Mouse (Mus musculus) cerebellum, postnatal 4 days (tissue): ENCODE results near the gene Gm5483.
"Not testable (repeated sequence)": the region's sequence is repeated elsewhere in the genome, so short reads cannot be mapped to it uniquely, and the experiment has no call there.

Source experiments
- DNase-seq, 2 experiments: peaks; one replicate each; pipeline ENCODE4 v3.0.0; 2022; ENCODE audit warnings: low spot score in 2 of 2, mixed read lengths in 1 of 2

Gene Gm5483

DNA sequence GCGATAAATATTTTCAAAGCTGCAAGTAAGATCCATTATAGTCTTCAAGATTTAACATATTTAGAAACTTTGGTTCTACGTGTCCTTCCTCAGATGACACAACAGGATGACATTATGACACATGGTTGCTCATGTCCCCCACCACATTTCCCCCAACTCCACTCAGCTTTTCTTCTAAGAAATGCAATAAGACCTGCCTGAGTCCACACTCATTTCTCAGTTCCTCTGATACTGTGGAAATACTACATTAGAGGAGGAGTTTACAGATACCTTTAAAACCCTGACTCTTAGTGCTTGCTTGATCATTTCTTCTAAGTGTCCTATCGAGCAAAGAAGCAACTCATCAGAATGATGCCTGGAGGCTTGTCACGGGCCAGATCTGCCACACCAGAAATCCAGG lies at the start of gene Gm5483:
Gm5483 (plus strand) TSS at position 301 of the 400 bp plus-strand sequence.
- DNase-seq: not testable (repeated sequence)

DNA sequence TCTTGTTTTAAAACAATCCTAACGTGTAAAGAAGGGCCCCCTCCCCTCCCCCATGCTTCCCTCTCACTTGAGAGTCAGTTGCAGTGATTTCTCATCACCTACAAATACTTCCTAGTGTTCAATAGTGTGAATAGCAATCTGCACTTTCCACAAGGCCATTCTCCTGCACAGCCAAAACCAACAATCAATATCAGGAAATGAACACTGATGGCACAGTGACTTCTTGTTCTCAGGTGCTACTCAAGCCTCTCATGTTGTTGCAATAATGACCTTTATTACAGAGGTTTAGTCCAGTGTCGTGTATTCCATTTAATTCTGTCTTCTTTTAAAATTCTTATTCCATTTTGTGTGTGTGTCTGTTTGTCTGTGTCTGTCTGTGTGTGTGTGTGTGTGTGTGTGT lies 45.8 kb upstream of the Gm5483 start:
- DNase-seq: no peak

DNA sequence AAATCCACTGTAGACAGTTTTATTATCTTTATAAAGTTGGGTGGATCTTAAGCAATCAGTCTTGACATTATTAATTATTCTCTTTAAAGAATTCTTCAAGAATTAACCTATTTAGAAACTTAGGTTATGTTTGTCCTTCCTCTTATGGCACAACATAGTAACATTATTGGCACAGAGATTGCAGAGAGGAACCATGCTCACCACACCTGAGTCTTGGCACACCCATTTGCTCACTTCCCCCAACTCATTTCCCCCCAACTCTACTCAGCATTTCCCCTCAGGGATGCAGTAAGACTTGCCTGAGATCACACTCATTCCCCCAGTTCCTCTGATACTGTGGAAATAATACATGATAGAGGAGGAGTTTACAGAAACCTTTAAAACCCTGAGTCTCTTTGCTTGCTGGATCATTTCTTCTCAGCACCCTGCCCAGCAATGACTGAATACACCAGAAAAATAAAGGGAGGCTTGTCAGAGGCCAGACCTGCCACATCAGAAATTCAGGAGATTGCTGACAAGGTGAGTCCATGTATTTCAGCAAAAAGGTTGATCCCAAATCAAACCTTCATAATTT lies 27.5 kb upstream of the Gm5483 start, which contains the start of gene Stfa2l1:
Stfa2l1 (plus strand) TSS at position 410 of the 574 bp plus-strand sequence.
- DNase-seq: no peak

DNA sequence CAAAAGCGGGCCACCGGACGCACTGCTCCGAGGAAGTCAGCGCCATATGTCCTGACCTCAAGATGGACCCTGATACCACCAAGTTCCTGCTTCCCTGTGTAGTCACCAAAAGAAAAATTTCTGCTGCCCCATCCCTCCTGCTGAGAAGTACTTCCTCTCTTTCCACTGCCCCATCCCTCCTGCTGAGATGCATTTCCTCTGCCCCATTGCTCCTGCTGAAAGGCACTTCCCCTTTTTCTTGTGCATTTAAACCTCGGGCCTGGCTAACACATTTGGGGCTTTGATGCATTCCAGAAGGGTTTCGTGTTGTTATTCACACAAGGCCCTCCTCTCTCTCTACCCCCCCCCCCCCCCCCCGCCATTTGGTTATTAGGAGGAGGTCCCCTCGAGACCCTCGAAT lies 16.2 kb upstream of the Gm5483 start:
- DNase-seq: not testable (repeated sequence)

DNA sequence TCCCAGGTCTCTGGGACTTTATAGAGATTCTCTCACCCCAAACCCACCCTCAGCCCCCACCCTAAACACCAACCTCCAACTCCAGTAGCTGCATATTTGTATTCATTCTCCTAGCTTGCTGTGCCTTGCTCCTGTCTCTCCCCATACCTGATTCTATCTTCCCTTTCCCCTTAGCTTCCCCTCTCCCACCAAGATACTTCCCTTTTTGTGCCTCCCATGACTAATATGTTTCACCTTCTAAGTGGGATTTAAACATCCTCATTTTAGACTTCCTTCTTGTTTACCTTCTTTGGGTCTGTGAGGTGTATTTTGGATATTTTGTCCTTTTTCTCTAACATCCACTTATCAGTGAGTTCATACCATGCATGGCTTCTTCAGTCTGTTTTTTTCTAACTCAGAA lies 7.9 kb upstream of the Gm5483 start:
- DNase-seq: no peak

DNA sequence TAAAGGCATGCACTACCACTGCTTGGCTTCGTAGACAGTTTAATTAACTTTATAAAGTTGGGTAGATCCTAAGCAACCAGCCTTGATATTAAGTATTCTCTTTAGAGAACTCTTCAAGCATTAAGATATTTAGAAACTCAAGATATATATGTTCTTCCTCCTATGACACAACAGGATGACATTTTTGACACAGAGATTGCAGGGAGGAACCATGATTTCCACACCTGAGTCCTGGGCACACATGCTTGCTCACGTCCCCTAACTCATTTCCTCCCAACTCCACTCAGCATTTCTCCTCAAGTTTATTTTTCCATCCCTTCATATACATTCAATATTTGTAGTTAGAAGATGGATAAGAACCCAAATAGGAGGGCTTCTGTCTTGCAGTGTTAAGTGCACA lies 4.1 kb upstream of the Gm5483 start:
- no peak for DNase-seq

DNA sequence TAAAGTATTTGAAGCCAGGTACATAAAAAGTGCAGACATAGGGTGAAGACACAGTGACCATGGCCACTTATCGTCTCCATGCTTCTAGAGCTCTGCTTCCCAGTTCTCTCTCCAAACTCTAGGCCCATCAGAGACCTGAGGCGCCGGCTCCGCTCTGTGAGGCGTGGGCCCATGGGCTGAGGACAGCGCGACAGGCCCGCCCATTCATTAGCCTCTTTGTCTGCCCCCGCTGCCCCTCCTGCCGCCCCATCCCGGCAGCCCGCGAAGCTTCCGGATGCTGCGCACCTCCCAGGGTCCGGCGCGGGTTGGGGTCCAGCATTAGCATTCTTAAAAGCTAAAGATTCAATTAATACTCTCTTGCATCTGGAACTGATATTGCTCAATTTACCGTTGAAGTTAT lies 15.2 kb downstream of the Gm5483 start:
- no peak for DNase-seq

DNA sequence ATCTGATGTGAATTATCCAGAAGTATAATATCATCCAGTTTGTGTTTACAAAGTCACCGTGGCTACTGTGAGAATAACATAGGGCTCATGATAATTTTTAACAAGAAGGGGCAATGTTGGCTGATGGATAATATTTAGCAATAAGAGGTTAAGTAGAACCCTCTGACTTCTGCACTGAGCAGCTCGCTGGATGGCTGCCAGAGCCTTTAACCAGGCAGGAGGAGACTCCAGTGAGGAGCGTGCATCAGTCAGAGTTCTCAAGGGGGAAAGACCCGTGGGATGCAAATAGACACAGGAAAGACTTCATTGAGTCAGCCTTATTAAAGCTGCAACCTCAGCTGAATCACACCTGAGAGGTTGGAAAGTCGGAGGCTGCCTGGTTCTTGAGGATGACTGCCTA lies 19.8 kb downstream of the Gm5483 start:
- DNase-seq: no peak

DNA sequence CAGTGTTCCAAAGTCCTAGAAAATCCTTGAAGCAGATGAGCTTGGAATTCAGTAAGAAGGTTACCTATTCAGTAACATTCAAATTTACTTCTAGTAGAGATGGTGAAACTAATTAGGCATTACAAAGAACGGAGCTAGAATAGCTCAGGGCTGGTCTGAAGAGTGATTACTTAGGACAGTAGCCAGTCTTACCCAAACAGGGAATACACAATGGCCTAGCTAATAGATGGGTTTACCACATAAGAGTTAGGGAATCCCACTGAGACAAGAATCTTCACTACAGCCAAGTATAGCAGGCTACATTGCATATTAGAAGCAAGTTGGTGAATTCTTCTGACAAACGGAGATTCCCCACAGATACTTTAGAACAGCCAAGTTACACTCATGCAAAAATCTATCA lies 21.7 kb downstream of the Gm5483 start:
- DNase-seq: not testable (repeated sequence)

DNA sequence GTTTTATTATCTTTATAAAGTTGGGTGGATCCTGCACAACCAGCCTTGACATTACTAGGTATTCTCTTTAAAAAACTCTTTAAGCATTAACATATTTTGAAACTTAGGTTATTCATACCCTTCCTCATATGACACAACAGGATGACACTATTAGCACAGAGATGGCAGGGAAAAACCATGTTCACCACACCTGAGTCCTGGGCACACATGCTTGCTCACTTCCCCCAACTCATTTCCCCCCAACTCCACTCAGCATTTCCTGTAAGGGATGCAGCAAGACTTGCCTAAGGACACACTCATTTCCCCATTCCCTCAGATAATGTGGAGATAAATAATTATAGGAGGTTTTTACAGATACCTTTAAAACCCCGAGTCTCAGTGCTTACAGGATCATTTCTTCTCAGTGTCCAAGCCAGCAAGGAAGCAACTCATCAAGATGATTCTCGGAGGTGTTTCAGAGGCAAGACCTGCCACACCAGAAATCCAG lies 26.0 kb downstream of the Gm5483 start, which contains the start of gene Gm5416:
Gm5416 (plus strand) TSS at position 437 of the 487 bp plus-strand sequence.
- no peak for DNase-seq

DNA sequence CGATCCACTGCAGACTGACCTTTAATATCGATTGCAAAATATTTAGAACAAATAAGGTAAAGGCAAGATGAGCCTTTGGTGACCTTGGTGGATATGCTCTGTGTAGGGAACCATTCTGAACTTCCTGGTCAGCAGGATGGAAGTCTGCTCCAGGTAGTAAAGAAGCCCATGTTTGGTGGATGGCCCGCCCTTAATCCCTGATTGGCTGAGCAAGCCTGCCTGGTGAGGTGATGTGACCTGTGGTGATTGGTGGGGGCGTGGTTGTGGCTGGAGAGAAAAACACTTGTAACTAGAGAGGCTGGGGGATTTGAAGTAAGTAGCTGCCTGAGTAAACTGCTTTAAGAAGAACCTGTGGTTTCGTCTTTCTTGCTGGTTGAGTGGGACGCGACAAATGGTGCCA lies 37.2 kb downstream of the Gm5483 start, which contains the start of gene 2010005H15Rik:
2010005H15Rik (plus strand) TSS at position 301 of the 400 bp plus-strand sequence.
- not testable (repeated sequence) for DNase-seq
